Mouse (Mus musculus) adrenal gland, postnatal 36 days (tissue): ENCODE data around the gene Krtap9-5. TPM values are rescaled to one million over a fixed set of nuclear protein-coding genes. Genes with fewer than 3 reads are reported as not detected.

ENCODE experiments used
- total RNA-seq, 2 experiments: library from RNA; stranded (reverse); gene quantifications; 2 replicates each; pipeline ENCODE4 v1.2.3; 2021

Gene Krtap9-5
- total RNA-seq, 2 experiments from 2014 or later, result not detected

Other genes with a start within 250 kb of the Krtap9-5 start
- not detected for gene Gm14180, start 214.2 kb upstream of the Krtap9-5 start, total RNA-seq
- not detected for gene Gm11595, start 175.6 kb upstream of the Krtap9-5 start, total RNA-seq
- not detected for gene Krtap4-8, start 167.8 kb upstream of the Krtap9-5 start, total RNA-seq
- not detected for gene Krtap4-9, start 163.3 kb upstream of the Krtap9-5 start, total RNA-seq
- not detected for gene Gm11596, start 155.0 kb upstream of the Krtap9-5 start, total RNA-seq
- gene Gm11569, start 149.5 kb upstream of the Krtap9-5 start, total RNA-seq, result not detected
- not detected for gene Gm11554, start 144.0 kb upstream of the Krtap9-5 start, total RNA-seq
- not detected for gene Krtap4-13, start 138.6 kb upstream of the Krtap9-5 start, total RNA-seq
- not detected for gene Gm11564, start 132.8 kb upstream of the Krtap9-5 start, total RNA-seq
- gene 2300003K06Rik, start 110.4 kb upstream of the Krtap9-5 start, total RNA-seq, result not detected
- gene Krtap4-16, start 96.9 kb upstream of the Krtap9-5 start, total RNA-seq, result not detected
- not detected for gene Gm11568, start 90.6 kb upstream of the Krtap9-5 start, total RNA-seq
- not detected for gene Gm11559, start 84.0 kb upstream of the Krtap9-5 start, total RNA-seq
- not detected for gene Krtap9-1, start 75.1 kb upstream of the Krtap9-5 start, total RNA-seq
- gene Gm11567, start 69.3 kb upstream of the Krtap9-5 start, total RNA-seq, result not detected
- not detected for gene Krtap31-1, start 40.6 kb upstream of the Krtap9-5 start, total RNA-seq
- not detected for gene Gm11565, start 33.7 kb upstream of the Krtap9-5 start, total RNA-seq
- gene Krtap31-2, start 12.2 kb upstream of the Krtap9-5 start, total RNA-seq, result not detected
- gene Krtap29-1, start 30.6 kb downstream of the Krtap9-5 start, total RNA-seq, result not detected
- not detected for gene Krtap16-1, start 38.1 kb downstream of the Krtap9-5 start, total RNA-seq
- not detected for gene Krtap17-1, start 45.5 kb downstream of the Krtap9-5 start, total RNA-seq
- gene Krt33a, start 67.7 kb downstream of the Krtap9-5 start, total RNA-seq, result not detected
- not detected for gene Krt33b, start 81.4 kb downstream of the Krtap9-5 start, total RNA-seq
- gene Krt34, start 93.1 kb downstream of the Krtap9-5 start, total RNA-seq, result not detected
- gene Krt31, start 102.1 kb downstream of the Krtap9-5 start, total RNA-seq, result not detected
- not detected for gene Krt32, start 139.8 kb downstream of the Krtap9-5 start, total RNA-seq
- not detected for gene Krt35, start 147.8 kb downstream of the Krtap9-5 start, total RNA-seq
- gene Krt36, start 157.2 kb downstream of the Krtap9-5 start, total RNA-seq, result under 1 TPM; 0.16 to 0.36 TPM
- gene Krt13, start 173.1 kb downstream of the Krtap9-5 start, total RNA-seq, result not detected
- not detected for gene Krt15, start 187.5 kb downstream of the Krtap9-5 start, total RNA-seq
- 1 to 10 TPM; 3.9 to 6.8 TPM for gene Krt19, start 200.2 kb downstream of the Krtap9-5 start, total RNA-seq
- gene Krt9, start 244.8 kb downstream of the Krtap9-5 start, total RNA-seq, result not detected